Mouse (Mus musculus): ENCODE measurements around the gene Htatip2.

DNA sequence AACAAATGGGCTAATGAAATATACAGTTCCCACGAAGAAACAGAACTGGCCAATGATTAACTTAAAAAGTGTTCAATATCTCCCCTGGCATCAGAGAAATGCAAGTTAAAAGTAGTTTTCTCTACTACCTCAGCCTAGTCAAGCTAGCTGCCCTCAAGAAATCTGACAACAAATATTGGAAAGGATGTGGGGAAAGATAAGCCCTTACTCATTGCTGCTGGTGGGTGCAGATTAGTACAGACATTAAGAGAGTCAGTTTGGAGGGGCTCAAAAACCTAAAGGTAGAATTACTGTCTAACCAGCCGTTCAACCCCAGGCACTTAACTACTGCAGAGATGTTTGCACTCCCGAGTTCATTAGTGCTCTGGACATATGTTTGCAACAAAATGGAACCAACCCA lies 46.7 kb downstream of the Htatip2 start:
- TF ChIP-seq CTCF (IDR thresholded peaks at IDR 0.05) = no peak
- no peak for TF ChIP-seq POLR2A (IDR thresholded peaks at IDR 0.05; ENCODE audit: insufficient read depth, low read depth, low read length)

Data from heart, adult 2 months (tissue).